Mouse (Mus musculus) inflammation-experienced regulatory T-cells, adult 6 months (primary cell): ENCODE measurements around the gene Plcg2. TPM values are rescaled to one million over a fixed set of nuclear protein-coding genes. Genes with fewer than 3 reads are reported as not detected.

ENCODE experiments used
- ATAC-seq: one replicate; pipeline ENCODE4 v1.8.0; 2017
- polyA plus RNA-seq, 3 experiments: library from polyadenylated mRNA; unstranded; fragments of 100-300 nt; shearing (Covaris generic); gene quantifications; one replicate each; pipeline ENCODE4 v1.2.1; 2017

The Plcg2 gene
- polyA plus RNA-seq, 3 experiments from 2014 or later = 0.11 to 0.40 (median 0.21) TPM

DNA sequence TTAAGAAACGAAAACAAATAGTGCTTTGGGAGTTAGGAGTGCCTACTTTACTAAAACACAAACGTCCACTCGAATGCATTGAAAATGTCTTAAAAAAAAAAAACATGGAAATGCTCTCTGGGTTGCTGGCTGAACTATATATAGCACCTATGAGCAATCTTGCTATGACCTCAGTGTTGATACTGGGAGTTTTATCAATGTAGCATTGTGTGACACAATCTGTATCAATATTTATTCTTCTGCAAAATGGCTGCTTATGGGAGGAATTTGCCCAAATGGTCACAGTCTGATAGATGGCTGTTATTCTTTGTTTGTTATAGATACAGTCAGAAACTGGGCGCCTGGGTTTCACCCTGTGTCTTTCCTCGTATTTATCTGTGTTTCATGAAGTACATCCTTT lies 147.4 kb downstream of the Plcg2 start:
- ATAC-seq = no peak

DNA sequence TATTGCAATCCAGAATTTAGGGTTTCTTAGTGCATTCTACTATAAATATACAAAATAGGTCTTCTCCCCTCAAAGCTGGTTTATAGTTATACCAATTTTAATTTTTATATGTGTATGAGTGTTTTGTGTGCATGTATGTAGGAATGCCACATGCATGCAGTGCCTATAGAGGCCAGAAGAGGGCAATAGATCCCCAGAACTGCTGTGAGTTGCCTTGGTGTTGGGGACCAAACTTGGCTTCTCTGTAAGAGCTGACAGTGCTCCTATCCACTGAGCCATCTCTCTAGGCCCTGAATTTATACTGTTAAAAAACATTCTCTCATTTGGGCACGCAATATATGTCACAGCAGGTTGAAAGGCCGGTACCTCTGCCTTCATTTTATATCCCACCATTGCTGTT lies 147.9 kb downstream of the Plcg2 start:
- no peak for ATAC-seq

DNA sequence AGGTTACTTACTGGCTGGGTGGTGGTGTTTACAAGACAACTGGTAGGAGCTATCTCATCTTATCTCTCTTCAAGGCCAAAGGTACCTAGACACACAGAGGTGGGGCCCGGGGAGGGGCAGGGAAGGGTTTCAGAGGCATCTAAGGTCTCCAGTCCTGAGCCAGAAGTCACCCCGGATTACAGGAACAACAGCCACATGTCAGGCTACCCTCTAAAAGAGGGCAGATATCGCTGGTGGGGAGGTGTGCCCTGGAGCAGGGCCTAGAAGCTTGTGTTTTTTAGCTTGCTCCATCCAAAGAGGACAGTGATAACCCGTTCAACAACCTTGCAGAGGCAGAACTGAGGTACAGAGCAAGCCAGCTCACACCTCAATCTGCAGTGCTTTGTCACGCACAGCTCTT lies 148.3 kb downstream of the Plcg2 start:
- ATAC-seq = no peak

DNA sequence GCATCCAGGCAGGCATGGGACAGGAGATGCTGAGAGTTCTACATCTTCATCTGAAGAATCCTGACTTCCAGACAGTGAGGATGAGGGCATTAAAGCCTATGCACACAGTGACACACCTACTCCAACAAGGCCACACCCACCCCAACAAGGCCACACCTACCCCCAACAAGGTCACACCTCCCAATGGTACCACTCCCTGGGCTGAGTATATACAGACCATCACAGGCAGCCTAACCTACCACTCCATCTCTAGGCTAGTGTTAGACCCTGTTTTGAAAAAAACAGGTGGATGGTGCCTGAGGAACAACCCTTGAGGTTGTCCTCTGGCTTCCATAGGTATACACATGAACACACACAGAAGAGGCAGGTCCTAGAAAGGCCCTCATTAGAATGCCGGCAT lies 154.2 kb downstream of the Plcg2 start:
- ATAC-seq = no peak

DNA sequence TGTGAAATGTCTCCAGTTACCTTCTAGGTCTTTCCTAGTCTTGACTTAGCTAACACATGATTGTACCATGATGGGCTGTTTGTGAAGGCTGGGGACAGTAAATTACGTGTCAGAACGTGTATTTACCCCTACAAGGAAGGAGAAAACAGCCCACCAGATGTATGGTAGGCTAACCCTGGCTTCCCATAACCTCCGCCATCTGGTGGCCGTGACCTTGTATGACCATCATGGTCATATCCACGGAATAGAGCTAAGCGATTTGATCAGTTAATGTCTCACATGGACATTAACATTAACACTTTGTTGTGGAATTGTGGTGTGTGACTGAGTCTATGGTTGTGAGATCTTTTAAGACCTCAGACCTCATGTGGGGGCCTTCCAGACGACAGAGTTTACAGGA lies 160.9 kb downstream of the Plcg2 start:
- ATAC-seq = no peak

DNA sequence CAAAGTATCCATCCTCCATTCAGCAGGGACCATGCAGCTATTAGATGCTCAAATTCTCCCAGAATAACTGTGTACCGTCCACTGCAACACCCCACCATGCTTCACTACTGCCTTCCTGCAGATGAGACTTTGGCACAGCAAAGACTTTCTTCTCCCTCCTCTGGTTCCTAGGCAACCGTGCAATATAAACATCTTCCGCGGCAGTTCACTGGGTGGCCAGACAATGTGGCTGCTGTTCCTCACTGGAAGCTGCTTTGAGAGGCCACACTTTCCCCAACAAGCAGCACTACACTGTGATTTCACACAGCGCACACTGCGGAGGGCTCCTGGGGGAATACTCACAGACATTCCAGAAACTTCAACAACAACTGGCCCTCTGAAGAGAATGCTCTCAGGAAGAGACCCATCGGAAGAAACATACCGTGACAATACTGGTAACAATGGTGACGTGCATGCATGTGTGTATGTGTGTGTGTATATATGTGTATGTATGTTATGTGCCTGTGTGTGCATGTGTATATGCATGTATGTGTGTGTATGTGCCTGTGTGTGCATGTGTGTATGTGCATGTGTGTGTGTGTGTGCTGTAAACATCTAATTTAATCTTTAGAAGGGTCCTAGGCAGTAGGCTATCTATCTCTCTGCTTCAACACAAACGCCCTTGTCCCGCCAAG lies 162.4 kb downstream of the Plcg2 start:
- no peak for ATAC-seq

DNA sequence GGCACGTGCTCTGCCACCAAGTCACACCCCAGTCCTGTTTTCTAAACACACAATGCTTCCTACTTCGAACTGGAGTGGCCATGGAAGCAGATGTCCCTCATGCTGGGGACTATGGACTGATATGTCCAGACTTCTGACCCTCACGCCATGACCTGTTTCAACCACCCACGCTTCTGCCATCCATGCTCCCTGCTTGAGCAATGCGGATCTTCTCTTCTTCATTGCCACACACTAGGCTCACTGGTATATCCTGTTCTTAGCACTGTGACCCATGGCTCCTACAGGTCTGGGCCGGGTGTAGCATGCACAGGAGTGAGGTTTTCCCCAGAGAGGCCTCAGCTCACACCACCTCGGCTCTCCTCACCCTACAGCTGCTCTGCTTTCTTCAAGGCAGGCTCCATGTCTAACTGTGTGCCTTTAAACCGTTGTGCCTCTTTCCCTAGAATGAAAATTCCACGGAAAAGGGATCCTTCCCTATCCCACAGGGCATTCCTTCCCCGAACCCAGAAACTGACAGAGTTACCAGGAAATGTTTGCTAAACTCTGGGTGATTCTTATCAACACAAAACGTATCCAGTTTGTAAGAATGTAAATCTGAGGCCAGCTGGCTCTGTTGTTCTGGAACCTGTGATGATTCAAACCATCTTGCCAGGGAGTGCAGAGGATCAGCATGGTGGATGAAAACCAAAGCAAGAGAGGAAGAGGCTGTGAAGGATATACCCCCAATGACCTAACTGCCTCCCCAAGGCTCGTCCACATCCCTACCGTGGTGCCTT lies 169.4 kb downstream of the Plcg2 start:
- no peak for ATAC-seq

DNA sequence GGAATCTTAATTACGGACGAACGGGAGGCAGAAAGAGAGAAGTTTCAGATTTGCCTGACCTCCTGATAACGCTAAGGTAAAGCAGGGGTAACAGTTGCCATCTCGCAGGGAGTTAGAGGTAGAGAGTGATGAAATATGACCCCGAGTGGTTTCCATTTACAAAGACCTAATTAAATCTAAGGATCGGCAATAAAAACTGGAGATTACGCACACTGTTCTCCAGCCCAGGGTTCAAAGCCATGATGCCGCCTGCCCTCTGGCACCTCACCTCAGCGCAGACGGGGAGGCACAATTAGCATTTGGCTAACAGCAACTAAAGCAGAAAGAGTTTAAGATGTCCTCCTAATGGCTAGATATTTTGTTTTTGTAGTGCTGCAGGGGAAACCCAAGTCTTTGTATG lies 172.4 kb downstream of the Plcg2 start:
- no peak for ATAC-seq

DNA sequence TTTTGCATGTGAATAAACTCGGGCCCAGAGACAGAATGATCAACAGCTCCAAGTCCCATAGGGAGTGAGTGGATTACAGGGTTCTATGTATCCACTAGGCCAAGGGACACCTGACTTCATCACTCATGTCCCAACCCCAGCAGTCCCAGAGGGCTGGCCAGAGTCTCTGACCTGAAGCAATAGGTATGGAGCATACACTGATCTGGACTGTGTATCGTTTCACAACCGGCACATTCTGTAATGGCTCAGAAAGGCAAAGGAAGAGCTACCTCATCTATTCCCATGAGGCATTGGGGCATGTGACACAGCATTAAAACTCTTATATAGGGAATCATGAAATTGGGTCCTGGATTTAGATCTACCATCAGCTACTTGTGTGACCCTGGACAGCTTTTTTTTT lies 174.5 kb downstream of the Plcg2 start:
- ATAC-seq = no peak

DNA sequence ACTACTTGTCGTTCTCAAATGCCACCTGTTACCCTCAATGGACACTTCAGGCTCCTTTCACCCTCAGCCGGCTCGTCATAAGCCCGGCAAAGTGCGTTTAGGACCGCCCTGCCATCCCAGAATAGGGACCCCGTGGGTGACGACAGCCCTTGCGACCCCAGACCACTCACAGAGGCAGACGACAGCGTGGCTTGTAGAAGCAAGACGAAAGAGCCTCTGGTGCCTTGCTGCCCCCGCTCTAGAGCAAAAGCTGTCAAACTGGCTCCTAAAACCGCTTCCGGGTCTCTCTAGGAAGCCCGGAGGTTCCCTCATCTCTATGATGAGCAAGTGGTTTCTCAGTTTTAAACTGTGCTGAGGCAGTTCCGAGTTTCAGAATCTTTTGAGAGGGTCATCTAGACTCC lies 175.3 kb downstream of the Plcg2 start, which contains the start of gene Sdr42e1:
Sdr42e1 (minus strand) TSS at position 260 of the 401 bp plus-strand sequence.
- peak; percentile 95 for ATAC-seq

DNA sequence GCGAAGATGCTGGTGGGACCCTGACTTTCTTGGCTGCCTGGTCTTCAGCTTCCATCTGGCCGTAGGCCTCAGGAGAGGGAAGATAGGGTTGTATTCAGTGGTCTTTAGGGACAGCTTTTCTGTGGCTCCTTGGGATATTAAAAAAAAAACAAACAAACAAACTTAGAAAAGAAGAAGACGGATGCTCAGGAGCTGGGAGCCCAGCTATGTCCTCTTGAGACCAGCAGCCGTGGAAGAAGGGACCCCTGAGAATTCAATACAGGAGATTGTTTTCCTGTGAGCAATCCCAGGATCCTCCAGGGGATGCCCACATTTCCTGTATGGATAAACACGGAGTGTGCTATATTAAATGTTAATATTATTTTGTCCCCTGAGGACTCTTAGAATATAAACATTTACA lies 177.1 kb downstream of the Plcg2 start:
- no peak for ATAC-seq

DNA sequence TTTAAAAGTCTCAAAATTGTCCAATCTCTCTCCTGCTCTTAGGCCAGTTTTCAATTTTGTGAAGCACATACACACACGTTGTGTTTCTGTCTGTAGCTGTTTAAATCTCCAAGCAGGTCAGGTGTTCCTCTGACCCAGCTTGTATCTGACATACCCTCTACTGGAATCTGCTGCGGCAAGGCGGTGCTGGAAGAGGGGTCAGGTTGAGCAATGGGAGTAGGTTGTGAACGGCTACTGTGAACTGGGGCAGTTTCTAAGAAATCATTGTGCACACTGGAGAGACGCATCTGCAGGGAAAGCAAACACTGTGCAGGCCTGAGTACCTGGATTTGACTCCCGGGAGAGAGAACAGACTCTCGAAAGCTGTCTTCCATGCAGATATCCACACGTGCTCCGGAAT lies 178.4 kb downstream of the Plcg2 start:
- ATAC-seq = no peak

DNA sequence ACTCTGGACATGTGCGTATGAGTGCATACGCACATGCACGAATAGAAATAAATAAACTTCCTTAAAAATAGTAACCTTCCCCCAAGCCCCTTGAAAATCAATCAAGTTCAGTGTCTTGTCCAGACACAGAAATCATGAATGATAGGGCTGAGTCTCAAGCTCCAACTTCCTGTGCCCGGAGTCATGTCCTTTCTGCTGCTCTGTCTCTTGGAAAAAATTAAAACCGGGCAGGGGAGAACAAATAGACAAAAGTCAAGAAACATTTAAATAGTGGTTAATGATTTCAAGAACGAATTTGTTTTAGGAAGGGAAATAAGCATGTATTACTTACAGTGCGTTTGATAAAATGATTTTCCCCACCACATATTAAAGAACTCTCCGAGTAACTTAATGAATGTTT lies 178.9 kb downstream of the Plcg2 start:
- ATAC-seq = no peak

DNA sequence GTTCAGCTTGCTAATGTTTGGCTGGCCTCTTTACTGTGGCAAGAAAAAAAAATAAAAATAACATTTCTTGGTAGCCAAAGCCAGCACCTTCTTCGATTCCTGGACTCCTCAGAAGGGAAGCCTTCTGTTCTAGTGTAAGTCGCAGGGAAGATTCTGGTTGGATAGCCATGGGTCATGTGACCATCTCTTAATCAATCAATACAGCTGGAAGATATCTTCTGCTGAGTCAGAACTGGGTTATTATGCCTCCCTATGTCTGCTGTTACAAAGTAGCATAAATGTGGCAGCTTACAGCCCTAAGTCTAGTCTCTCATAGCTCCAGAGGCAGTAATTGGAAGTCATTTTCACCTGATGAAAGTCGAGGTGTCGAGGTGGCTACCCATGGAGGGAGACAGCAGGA lies 180.6 kb downstream of the Plcg2 start:
- ATAC-seq = no peak

DNA sequence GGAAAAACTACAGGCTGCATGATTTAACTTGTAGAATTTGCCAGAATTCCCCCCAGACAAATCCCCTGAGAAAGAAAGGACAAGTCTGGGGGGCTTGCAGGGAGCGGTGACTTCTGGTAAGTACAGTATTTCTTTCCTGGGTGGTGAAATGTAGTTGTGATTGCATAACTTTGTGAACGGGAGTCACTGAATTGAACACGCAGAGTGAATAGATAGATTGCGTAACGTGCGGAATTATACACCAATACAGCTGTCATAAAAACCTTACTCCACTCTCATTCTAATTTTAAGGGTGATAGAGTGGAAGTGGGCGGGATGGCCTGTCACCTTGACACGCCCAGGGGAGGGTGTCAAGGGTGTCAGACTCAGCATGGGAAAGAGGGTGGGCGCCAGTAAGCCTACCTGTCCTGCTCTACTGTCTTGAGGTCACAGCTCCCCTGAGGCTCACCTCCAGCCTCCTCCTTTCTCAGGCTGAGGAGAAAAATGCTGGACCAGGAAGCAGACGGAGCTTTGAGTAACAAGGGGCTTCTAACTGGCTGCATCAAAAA lies 185.9 kb downstream of the Plcg2 start:
- no peak for ATAC-seq

DNA sequence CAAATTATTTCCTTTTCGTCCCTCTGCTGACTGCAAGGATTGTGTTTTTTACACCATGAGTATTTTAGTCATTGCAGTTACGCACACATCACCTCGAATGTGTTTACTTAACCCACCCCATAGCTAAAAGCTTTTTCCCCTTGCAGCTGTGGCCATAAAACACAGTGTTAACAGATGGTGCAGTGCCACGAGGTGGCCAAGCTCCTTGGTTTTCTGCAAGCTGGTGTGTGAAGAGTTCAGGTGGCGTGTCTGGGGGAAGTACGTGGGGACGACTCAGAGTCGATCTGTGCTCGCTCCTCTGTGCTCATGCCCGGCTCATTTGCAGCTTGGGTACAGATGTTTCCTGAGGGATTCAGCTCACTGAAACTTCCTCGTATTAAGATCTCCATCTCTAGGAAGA lies 186.4 kb downstream of the Plcg2 start:
- no peak for ATAC-seq

Other genes starting within 250 kb of the Plcg2 start
- 10 to 100 TPM; 23.9 to 28.7 (median 25.5) TPM for gene Cmip, start 241.2 kb upstream of the Plcg2 start, polyA plus RNA-seq
- gene Sdr42e1, start 175.4 kb downstream of the Plcg2 start, polyA plus RNA-seq = 1 to 10 TPM; 1.9 to 3.6 (median 2.4) TPM
- under 1 TPM in 2 of 3 experiments, not detected in 1; 0.51 to 0.72 TPM for gene Hsd17b2, start 203.6 kb downstream of the Plcg2 start, polyA plus RNA-seq